Mouse (Mus musculus): ENCODE results near the gene Cggbp1. TPM values are rescaled to one million over a fixed set of nuclear protein-coding genes. Genes with fewer than 3 reads are reported as not detected.

Cggbp1 gene
- 52.2 TPM for polyA plus RNA-seq (2017; shearing (Covaris generic))

GRCm38 (mm10) chr16:64851563-64852362 lies at the start of gene Cggbp1, which contains the start of gene Zfp654:
Gene Cggbp1 (plus strand): TSS chr16:64851996.
Gene Zfp654 (minus strand): TSS chr16:64851652.

Other genes with a start within 250 kb of the Cggbp1 start
- gene Csnka2ip, start 249.6 kb upstream of the Cggbp1 start, polyA plus RNA-seq (2017; shearing (Covaris generic)) = not detected
- 43.4 TPM for gene 4930453N24Rik, start 80.8 kb upstream of the Cggbp1 start, polyA plus RNA-seq (2017; shearing (Covaris generic))
- gene Zfp654, start 344 bp upstream of the Cggbp1 start, polyA plus RNA-seq (2017; shearing (Covaris generic)) = 8.8 TPM